Mouse (Mus musculus) neural tube, embryonic 11.5 days (tissue): ENCODE measurements around the gene Urb2. TPM values are rescaled to one million over a fixed set of nuclear protein-coding genes. Genes with fewer than 3 reads are reported as not detected.
"Not testable (repeated sequence)": the region's sequence is repeated elsewhere in the genome, so short reads cannot be mapped to it uniquely, and the experiment has no call there.

Experiments
- ATAC-seq: fragments of 200-750 bp; cut with Nextera tagmentation; 2 replicates; pipeline ENCODE4 v1.8.0; 2017; ENCODE audit warnings: moderate number of reproducible peaks, mild to moderate bottlenecking, moderate TSS enrichment, moderate library complexity; ENCODE audit not compliant: insufficient read depth, low FRiP score, low TSS enrichment
- DNase-seq: peaks from one replicate; pipeline ENCODE4 v3.0.0-alpha.2; 2015; ENCODE audit warnings: low spot score
- H3K27ac ChIP-seq: fragments of 300-500 bp; sonication (generic); 2 replicates; pipeline ENCODE4 v1.5.1; 2014; ENCODE audit warnings: low read depth, mild to moderate bottlenecking, low read length
- H3K27me3 ChIP-seq: fragments of 300-500 bp; sonication (generic); 2 replicates; pipeline ENCODE4 v1.6.1; 2014; ENCODE audit warnings: mild to moderate bottlenecking, low read length, mixed read lengths; ENCODE audit not compliant: control insufficient read depth, insufficient read depth
- H3K36me3 ChIP-seq: fragments of 300-500 bp; sonication (generic); 2 replicates; pipeline ENCODE4 v1.6.1; 2014; ENCODE audit warnings: mild to moderate bottlenecking, low read length, moderate library complexity, mixed read lengths; ENCODE audit not compliant: control insufficient read depth, insufficient read depth
- H3K4me1 ChIP-seq: fragments of 300-500 bp; sonication (generic); 2 replicates; pipeline ENCODE4 v1.6.1; 2014; ENCODE audit warnings: low read length, mixed read lengths; ENCODE audit not compliant: control insufficient read depth, insufficient read depth
- H3K4me2 ChIP-seq: fragments of 300-500 bp; sonication (generic); 2 replicates; pipeline ENCODE4 v1.6.1; 2014; ENCODE audit warnings: low read depth, mild to moderate bottlenecking, moderate library complexity
- H3K4me3 ChIP-seq: fragments of 300-500 bp; sonication (generic); 2 replicates; pipeline ENCODE4 v1.5.1; 2014; ENCODE audit warnings: low read depth, low read length
- H3K9ac ChIP-seq: fragments of 300-500 bp; sonication (generic); 2 replicates; pipeline ENCODE4 v1.6.1; 2014; ENCODE audit warnings: mild to moderate bottlenecking, low read length
- H3K9me3 ChIP-seq: fragments of 300-500 bp; sonication (generic); 2 replicates; pipeline ENCODE4 v1.6.1; 2016; ENCODE audit warnings: low read length; ENCODE audit not compliant: control insufficient read depth
- WGBS: fragments of 180-500 bp; shearing (Covaris S2); extraction: QIAGEN DNeasy Blood & Tissue Kit; methylation state at CpG from one replicate; pipeline ENCODE4 v1.1.7; 2014; 5-methylcytosine and 5-hydroxymethylcytosine counted together
- polyA plus RNA-seq: library from polyadenylated mRNA; unstranded; fragments of >200 nt; fragmentation: Nextera tagmentation; extraction: Ambion mirVana; gene quantifications from 2 replicates; pipeline ENCODE4 v1.2.1, GENCODE M21; 2014

The Urb2 gene
- polyA plus RNA-seq, 1 experiment from 2014 or later = 9.7 TPM

DNA sequence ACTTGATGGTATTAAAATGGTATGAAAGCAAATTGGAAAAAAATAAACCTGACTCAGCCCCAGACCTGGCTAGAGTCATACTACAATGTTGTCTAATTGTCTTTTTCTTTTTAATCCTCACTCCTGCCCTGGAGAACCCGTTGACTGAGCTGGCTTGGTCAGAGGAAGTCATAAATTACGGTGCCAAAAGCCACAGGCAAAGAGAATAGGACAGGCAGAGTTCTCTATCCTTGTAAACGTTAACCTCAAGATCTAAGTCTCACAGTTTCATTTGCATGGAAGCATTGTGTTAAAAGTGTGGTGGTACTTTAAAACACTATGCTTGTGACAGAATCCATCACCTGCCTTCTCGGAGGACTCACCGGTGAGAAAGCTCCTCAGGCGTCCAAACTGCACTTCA lies 13.5 kb upstream of the Urb2 start:
- Histone ChIP-seq H3K4me1 (no peaks in the 10 kb centered on the region), H3K27me3 (no peaks in the 10 kb centered on the region), H3K4me2 (no peak overlapping the region), H3K9ac (no peak overlapping the region), H3K9me3 (no peaks in the 10 kb centered on the region), H3K4me3 (no peak overlapping the region), H3K36me3 (peaks cover 6% of the 10 kb centered on the region; the same call in 1 of the 2 replicates), H3K27ac (no peak overlapping the region)
- 72% methylated on average over 6 of the region's 6 CpGs for whole genome bisulfite sequencing
- ATAC-seq (no peak), DNase-seq (no peak)

GRCm38 (mm10) chr8:124011580-124011979 lies 9.7 kb upstream of the Urb2 start:
- no peaks in the 10 kb centered on the region for H3K4me1 ChIP-seq
- H3K4me2 ChIP-seq = no peak overlapping the region
- no peaks in the 10 kb centered on the region for H3K9me3 ChIP-seq
- ATAC-seq (no peak), DNase-seq (no peak)
- 87% methylated on average over 3 of the region's 3 CpGs for WGBS
- no peak overlapping the region for H3K27ac ChIP-seq
- peaks cover 3% of the 10 kb centered on the region; the same call in 1 of the 2 replicates for H3K36me3 ChIP-seq
- no peak overlapping the region for H3K9ac ChIP-seq
- H3K4me3 ChIP-seq = no peak overlapping the region
- H3K27me3 ChIP-seq = no peaks in the 10 kb centered on the region

GRCm38 (mm10) chr8:124011989-124012586 lies 9.2 kb upstream of the Urb2 start:
- H3K4me3 ChIP-seq = no peak overlapping the region
- no peak overlapping the region for H3K4me2 ChIP-seq
- no peak overlapping the region for H3K27ac ChIP-seq
- no peaks in the 10 kb centered on the region for H3K27me3 ChIP-seq
- 96% methylated on average over 3 of the region's 3 CpGs for WGBS
- H3K9ac ChIP-seq = no peak overlapping the region
- ATAC-seq (no peak), DNase-seq (no peak)
- H3K4me1 ChIP-seq = no peaks in the 10 kb centered on the region
- no peaks in the 10 kb centered on the region for H3K9me3 ChIP-seq
- peaks cover 3% of the 10 kb centered on the region; the same call in 1 of the 2 replicates for H3K36me3 ChIP-seq

DNA sequence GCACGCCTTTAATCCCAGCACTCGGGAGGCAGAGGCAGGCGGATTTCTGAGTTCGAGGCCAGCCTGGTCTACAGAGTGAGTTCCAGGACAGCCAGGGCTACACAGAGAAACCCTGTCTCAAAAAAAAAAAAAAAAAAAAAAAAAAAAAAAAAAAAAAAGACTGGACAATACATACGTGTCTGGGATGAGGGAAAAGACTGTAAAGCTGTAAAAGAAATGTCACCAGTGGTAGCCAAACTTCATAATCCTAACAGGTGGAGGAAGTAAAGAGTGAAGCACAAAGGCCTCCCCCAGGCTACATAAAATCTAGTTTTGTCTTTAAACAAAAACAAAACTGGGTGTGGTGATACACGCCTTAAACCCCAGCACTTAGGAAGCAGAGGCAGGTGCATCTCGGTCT lies 7.0 kb upstream of the Urb2 start:
- H3K4me2 ChIP-seq, H3K27me3 ChIP-seq, ATAC-seq, DNase-seq, H3K9me3 ChIP-seq, H3K27ac ChIP-seq, H3K4me3 ChIP-seq, H3K4me1 ChIP-seq, H3K9ac ChIP-seq, H3K36me3 ChIP-seq: not testable (repeated sequence)
- WGBS = 94% methylated on average over 6 of the region's 7 CpGs

DNA sequence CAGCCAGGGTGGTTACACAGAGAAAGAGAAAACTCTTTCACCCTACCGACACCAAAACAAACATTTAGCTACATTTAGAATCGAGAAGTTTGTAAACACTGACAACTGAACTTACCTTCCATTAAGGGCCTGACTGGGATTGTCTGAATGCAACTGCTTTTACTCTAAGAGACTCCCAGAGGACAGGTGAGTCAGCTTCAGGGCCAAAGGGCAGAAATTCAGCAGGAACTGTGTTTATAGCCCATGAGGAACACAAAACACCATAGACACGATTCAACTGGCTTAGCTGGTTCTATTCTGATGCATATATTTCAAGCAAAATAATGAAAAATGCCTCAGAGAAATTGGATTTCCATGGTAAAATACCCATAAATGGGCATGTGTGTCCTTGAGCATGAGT lies 6.6 kb upstream of the Urb2 start:
- H3K4me1 ChIP-seq = peaks cover 3% of the 10 kb centered on the region
- H3K9me3 ChIP-seq = no peaks in the 10 kb centered on the region
- no peaks in the 10 kb centered on the region for H3K36me3 ChIP-seq
- no peak overlapping the region for H3K4me3 ChIP-seq
- WGBS = 88% methylated on average over 3 of the region's 3 CpGs
- H3K4me2 ChIP-seq = no peak overlapping the region
- ATAC-seq (no peak), DNase-seq (no peak)
- H3K27me3 ChIP-seq = no peaks in the 10 kb centered on the region
- H3K27ac ChIP-seq = no peak overlapping the region
- H3K9ac ChIP-seq = no peak overlapping the region

- ATAC-seq = no peak
- Histone ChIP-seq H3K9ac (0 out of 2 replicates have a peak overlapping the region, but pooled peaks have one; percentile 4), H3K4me3 (peak overlapping the region; percentile 81), H3K4me2 (peak overlapping the region; percentile 74), H3K27me3 (no peaks in the 10 kb centered on the region), H3K9me3 (no peaks in the 10 kb centered on the region), H3K36me3 (no peaks in the 10 kb centered on the region), H3K27ac (no peak overlapping the region), H3K4me1 (peaks cover 14% of the 10 kb centered on the region)
- DNase-seq = peak; percentile 20
- WGBS = 35% methylated on average over 13 of the region's 13 CpGs
Observed at GRCm38 (mm10) chr8:124019782-124020181, 1.5 kb upstream of the Urb2 start.

DNA sequence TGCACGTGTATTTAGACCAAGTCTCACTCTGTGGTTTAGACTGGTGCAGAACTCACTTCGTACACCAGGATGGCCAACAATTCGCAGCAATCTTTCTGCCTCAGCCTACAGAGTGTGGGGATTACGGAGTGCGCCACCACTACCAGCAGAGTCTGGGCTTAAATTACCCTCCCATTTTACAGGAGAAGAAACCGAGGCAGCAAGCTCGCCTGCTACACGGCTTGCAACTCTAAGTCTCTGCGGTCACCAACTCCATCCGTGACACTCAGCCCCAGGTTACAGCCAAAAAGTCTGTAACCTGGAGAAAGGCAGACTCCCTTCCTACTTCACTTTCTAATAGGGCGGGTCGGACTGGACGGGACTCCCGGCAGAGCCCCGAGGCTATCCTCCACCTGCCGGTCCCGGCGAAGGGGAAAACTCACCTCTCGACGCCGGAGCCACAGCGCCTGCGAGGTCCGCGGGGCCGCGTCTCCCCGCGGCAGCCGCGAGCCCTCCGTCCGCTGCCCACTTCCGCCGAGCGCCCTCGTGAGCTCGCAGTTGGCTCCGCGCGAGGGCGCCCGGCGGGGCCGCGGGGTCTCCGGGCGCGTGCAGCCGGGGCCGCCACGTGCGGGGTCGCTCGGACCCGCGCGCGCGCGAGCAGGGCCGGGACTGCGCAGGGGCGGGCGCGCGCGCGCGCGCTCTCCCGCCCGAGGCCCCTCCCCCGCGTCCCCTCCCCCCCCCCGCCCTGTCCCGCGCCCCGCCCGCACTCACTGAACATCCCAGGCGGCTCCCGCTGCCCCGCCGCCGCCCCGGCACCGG lies 670 bp upstream of the Urb2 start:
- no peaks in the 10 kb centered on the region for H3K27me3 ChIP-seq
- H3K27ac ChIP-seq = peak overlapping the region; percentile 84
- ATAC-seq (peak; percentile 89), DNase-seq (peak; percentile 89)
- H3K4me3 ChIP-seq = peak overlapping the region; percentile 81
- peak overlapping the region; percentile 74 for H3K4me2 ChIP-seq
- peak overlapping the region; percentile 80 for H3K9ac ChIP-seq
- H3K4me1 ChIP-seq = peaks cover 14% of the 10 kb centered on the region
- 1% methylated on average over 45 of the region's 87 CpGs for WGBS
- H3K9me3 ChIP-seq = no peaks in the 10 kb centered on the region
- H3K36me3 ChIP-seq = no peaks in the 10 kb centered on the region

DNA sequence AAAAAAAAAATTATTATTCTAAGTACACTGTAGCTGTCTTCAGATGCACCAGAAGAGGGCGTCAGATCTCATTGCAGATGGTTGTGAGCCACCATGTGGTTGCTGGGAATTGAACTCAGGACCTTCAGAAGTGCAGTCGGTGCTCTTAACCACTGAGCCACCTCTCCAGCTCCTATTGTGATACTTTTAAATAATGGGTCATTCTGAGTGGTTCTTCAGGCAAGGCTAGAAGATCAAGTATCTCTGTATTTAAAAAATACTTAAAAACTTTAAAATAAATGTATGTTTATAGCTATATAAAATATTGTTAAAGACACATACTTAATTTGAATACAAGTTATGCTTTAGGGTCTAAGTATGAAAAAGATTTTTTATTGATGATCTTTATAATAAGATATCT lies 5.0 kb downstream of the Urb2 start:
- peaks cover 25% of the 10 kb centered on the region for H3K36me3 ChIP-seq
- not testable (repeated sequence) for H3K9me3 ChIP-seq, H3K27ac ChIP-seq, H3K4me3 ChIP-seq, H3K4me2 ChIP-seq, H3K9ac ChIP-seq, DNase-seq, H3K4me1 ChIP-seq, ATAC-seq, H3K27me3 ChIP-seq
- WGBS = 71% methylated on average over 2 of the region's 2 CpGs

DNA sequence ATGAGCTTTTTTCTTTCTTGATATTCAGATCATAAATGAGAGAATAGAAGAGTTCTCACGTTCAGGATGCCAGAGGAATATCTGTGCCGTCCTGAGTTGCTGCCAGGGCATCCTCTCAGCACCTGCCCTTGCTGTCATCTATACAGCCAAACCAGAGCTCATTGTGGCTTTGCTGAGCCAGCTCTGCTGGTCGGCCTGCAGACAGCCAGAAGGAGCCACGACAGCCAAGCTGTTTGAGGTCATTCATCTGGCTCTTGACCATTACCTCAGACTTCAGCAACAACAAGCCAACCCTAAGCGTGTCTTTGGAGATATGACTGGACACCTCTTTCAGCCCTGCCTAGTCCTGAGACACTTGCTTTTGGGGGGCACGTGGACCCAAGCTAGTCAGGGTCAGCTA lies 6.5 kb downstream of the Urb2 start:
- WGBS = 89% methylated on average over 6 of the region's 6 CpGs

More for the DNA sequence above, 6.5 kb downstream of the Urb2 start:
- H3K36me3 ChIP-seq = peaks cover 25% of the 10 kb centered on the region
- H3K27me3 ChIP-seq = no peaks in the 10 kb centered on the region
- ATAC-seq (no peak), DNase-seq (no peak)
- no peak overlapping the region for H3K27ac ChIP-seq
- H3K9me3 ChIP-seq = no peaks in the 10 kb centered on the region
- no peaks in the 10 kb centered on the region for H3K4me1 ChIP-seq
- H3K4me3 ChIP-seq = no peak overlapping the region
- no peak overlapping the region for H3K4me2 ChIP-seq
- no peak overlapping the region for H3K9ac ChIP-seq
